Mouse (Mus musculus) C2C12 (cell line): Measurements from ENCODE around the gene Eif3l. TPM values are rescaled to one million over a fixed set of nuclear protein-coding genes. Genes with fewer than 3 reads are reported as not detected.

Experiments used
- H3K27me3 ChIP-seq: one replicate; pipeline ENCODE4 v1.6.1; 2011; ENCODE audit not compliant: control insufficient read depth, insufficient read depth, insufficient read length
- H3K36me3 ChIP-seq: one replicate; pipeline ENCODE4 v1.6.1; 2011; ENCODE audit not compliant: control insufficient read depth, insufficient read depth
- H3K4me3 ChIP-seq: one replicate; pipeline ENCODE4 v1.5.1; 2011; ENCODE audit warnings: mild to moderate bottlenecking, control low read depth; ENCODE audit not compliant: poor library complexity, insufficient read depth, severe bottlenecking
- H3K79me2 ChIP-seq: one replicate; pipeline ENCODE4 v1.6.1; 2011; ENCODE audit not compliant: control insufficient read depth, insufficient read depth
- H3K79me3 ChIP-seq: one replicate; pipeline ENCODE4 v1.6.1; 2011; ENCODE audit warnings: low read depth, control low read depth
- H3ac ChIP-seq: one replicate; pipeline ENCODE3; 2011; ENCODE audit warnings: low read depth; ENCODE audit not compliant: control insufficient read depth, insufficient read length
- CEBPB ChIP-seq: IDR thresholded peaks from one replicate; pipeline ENCODE4 v1.6.1; 2011; ENCODE audit warnings: low read depth, mild to moderate bottlenecking, control low read depth, moderate library complexity
- CTCF ChIP-seq: IDR thresholded peaks from one replicate; pipeline ENCODE4 v1.5.1; 2011; ENCODE audit not compliant: control insufficient read depth, insufficient read depth, insufficient read length
- FOSL1 ChIP-seq: IDR thresholded peaks from one replicate; pipeline ENCODE4 v1.8.0; 2011; ENCODE audit warnings: mild to moderate bottlenecking, low read length; ENCODE audit not compliant: poor library complexity, insufficient read depth, severe bottlenecking
- MAX ChIP-seq: IDR thresholded peaks from one replicate; pipeline ENCODE4 v1.6.1; 2011; ENCODE audit warnings: mild to moderate bottlenecking, control low read depth
- MYOD1 ChIP-seq: IDR thresholded peaks from one replicate; pipeline ENCODE4 v1.6.1; 2011; ENCODE audit warnings: low read depth; ENCODE audit not compliant: control insufficient read depth, insufficient read length
- MYOG ChIP-seq: IDR thresholded peaks from one replicate; pipeline ENCODE4 v1.6.1; 2011; ENCODE audit not compliant: control insufficient read depth, insufficient read length; ENCODE audit errors: extremely low read depth
- USF1 ChIP-seq: IDR thresholded peaks from one replicate; pipeline ENCODE4 v1.6.1; 2011; ENCODE audit warnings: low read depth, mild to moderate bottlenecking, control low read depth, moderate library complexity
- polyA plus RNA-seq: library from polyadenylated mRNA; unstranded; fragments of >200 nt; fragmentation: generic; extraction: Trizol; gene quantifications from one replicate; pipeline ENCODE4 v1.2.1, GENCODE M21; 2012; ENCODE audit warnings: missing spikeins

Gene Eif3l
- polyA plus RNA-seq, 1 experiment = 369 TPM

DNA sequence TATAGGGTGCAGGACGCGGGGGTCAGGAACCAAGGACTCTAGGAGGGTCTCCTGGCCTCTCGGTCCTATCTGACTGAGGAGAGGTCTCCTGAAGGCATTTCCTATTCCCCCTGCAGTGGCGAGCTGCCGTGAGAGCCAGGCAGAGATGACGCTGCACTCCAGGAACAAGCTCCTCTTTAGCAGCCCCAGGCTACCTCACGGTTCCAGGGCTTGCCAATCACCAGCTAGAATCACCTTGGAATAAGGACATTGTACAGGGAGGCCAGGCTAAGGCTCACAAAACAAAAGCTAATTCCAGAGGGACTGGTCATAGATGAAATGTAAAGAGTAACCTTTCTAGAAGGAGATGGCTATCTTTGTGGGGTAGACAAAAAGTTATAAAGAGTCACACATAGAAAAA is 18.4 kb upstream of the Eif3l start:
- Histone ChIP-seq H3ac (no peak overlapping the region), H3K79me2 (peaks cover 9% of the 10 kb centered on the region), H3K36me3 (peaks cover 83% of the 10 kb centered on the region), H3K4me3 (no peak overlapping the region), H3K79me3 (peaks cover 3% of the 10 kb centered on the region), H3K27me3 (no peaks in the 10 kb centered on the region)
- no peak for TF ChIP-seq USF1
- no peak for TF ChIP-seq MAX
- TF ChIP-seq MYOD1 = no peak
- no peak for TF ChIP-seq FOSL1
- TF ChIP-seq CTCF = no peak
- TF ChIP-seq MYOG = no peak
- TF ChIP-seq CEBPB = no peak

- peaks cover 79% of the 10 kb centered on the region for H3K36me3 ChIP-seq
- no peaks in the 10 kb centered on the region for H3K27me3 ChIP-seq
- no peak for TF ChIP-seq MYOG
- TF ChIP-seq MAX = no peak
- TF ChIP-seq MYOD1 = no peak
- TF ChIP-seq CEBPB = no peak
- no peak for TF ChIP-seq USF1
- TF ChIP-seq FOSL1 = no peak
- TF ChIP-seq CTCF = no peak
- no peak overlapping the region for H3K4me3 ChIP-seq
- H3K79me3 ChIP-seq = peaks cover 8% of the 10 kb centered on the region
- no peak overlapping the region for H3ac ChIP-seq
- peaks cover 20% of the 10 kb centered on the region for H3K79me2 ChIP-seq
These were observed 17.1 kb upstream of the Eif3l start for GRCm38 (mm10) chr15:79057850-79058249.

DNA sequence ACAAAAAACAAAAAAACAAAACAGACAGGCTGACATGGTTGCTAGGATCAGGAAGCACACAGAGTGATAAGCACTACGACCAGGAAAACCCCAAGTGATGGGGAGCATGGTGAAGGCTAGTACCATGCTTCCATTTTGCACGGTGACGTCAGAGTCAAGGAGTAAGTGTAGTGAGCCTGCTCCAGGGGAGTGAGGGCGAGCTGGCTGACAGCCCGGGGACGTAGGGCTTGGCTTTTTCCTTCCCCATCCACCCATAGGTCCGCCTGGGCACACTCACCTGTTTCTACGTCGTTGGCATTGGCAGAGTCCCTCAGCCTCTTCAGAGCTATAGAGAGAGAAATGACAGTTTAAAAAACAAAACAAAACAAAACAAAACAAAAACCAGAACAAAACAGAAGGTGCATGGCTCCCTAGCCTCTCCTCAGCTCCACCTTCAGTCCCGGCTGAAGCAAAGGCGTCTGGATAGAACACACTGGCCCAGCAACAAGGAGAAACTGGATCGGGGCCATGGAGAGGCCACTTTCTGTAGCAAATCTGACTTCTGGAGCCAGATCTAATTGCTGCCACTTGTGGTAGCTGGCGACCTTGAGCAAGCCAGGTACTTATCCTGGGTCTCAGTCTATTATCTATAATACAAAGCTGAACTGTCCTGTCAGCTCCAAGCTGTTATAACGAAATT is 14.0 kb upstream of the Eif3l start:
- H3K27me3 ChIP-seq = no peaks in the 10 kb centered on the region
- TF ChIP-seq MAX (no peak), FOSL1 (no peak), USF1 (no peak), CTCF (no peak)
- H3K79me2 ChIP-seq = peaks cover 20% of the 10 kb centered on the region
- no peak overlapping the region for H3K4me3 ChIP-seq
- H3ac ChIP-seq = no peak overlapping the region
- peaks cover 8% of the 10 kb centered on the region for H3K79me3 ChIP-seq
- peaks cover 49% of the 10 kb centered on the region for H3K36me3 ChIP-seq

DNA sequence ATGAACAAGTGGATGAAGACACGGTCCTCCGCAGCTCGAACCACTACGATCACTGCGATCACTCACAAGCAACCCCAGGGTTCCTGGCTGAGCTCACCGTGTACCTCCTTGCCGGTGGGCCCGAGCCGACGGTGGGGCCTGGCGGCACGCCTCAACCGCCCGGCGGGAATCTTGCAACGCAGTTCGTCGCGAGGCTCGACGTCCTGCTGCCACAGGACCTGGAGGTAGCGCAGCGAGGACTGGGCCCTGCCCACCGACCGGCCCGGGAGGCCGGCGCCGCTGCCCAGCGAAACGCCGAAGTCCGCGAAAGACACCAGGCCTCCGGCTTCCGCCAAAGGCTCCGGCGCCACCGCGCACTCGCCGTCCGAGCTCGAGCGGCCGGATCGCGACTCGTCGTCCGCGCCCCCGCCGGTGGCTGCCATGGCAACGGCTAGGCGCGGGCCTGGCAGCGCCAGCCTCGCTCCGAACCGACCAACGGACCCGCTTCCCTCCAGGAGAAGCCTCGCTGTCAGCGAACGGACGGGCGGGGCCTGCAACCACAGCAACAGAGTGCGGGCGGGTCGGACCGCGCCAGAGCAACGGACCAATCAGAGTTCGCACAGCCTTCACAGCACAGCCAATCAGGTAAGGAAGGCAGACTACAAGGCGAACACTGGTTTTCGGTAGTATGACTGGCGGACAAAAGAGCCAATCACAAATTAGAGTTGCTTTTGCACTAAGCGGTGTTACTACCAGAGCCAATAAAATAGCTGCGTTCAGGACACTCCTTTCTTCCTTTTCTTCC is 12.4 kb upstream of the Eif3l start, which contains the start of gene Ankrd54:
Ankrd54 (minus strand) TSS at position 518 of the 784 bp plus-strand sequence.
- peak within 1 kb of the TSS; percentile 51 for H3ac ChIP-seq
- TF ChIP-seq USF1 = no peak
- TF ChIP-seq MAX = peak; percentile 60
- TF ChIP-seq MYOD1 = no peak
- peaks cover 34% of the 10 kb centered on the region for H3K36me3 ChIP-seq
- H3K27me3 ChIP-seq = no peaks in the 10 kb centered on the region
- H3K79me3 ChIP-seq = peaks cover 8% of the 10 kb centered on the region
- H3K4me3 ChIP-seq = peak within 1 kb of the TSS; percentile 89
- H3K79me2 ChIP-seq = peaks cover 20% of the 10 kb centered on the region

- Histone ChIP-seq H3ac (peak overlapping the region; percentile 22), H3K27me3 (no peaks in the 10 kb centered on the region), H3K79me3 (peaks cover 8% of the 10 kb centered on the region), H3K36me3 (peaks cover 29% of the 10 kb centered on the region), H3K4me3 (no peak overlapping the region), H3K79me2 (peaks cover 20% of the 10 kb centered on the region)
- TF ChIP-seq MYOD1 (no peak), USF1 (no peak), FOSL1 (no peak), CTCF (no peak), CEBPB (no peak), MYOG (no peak), MAX (no peak)
These were observed 11.7 kb upstream of the Eif3l start for GRCm38 (mm10) chr15:79063160-79063740.
